Mouse (Mus musculus): ENCODE data around the gene Xaf1.

DNA sequence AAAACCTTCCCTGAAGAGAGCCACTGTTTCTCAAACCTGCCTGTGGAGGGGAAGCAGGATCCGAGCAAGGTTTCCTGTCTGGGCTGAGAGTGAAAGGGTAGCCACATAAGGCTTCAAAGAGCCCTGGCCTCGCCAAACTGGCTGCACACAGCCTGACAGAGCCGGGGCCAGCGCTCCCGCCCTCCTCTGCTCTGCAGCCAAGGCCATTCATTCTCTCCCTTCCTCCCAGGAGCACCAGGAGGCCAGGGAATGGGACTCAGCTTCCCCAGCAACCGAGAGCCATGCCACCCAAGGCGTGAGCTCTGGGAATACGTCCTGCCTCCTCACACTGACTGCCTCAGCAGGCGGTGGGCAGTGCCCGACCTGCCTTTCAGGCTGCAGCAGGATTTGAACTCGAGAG is 35.9 kb upstream of the Xaf1 start:
- TF ChIP-seq GATA1 (IDR thresholded peaks at IDR 0.05; ENCODE audit: borderline replicate concordance, low read length), result no peak
- no peak for TF ChIP-seq FLI1 (IDR thresholded peaks at IDR 0.05; ENCODE audit: low read length)

All from megakaryocyte, embryonic 14.5 days (primary cell).